Mouse (Mus musculus) heart, embryonic 13.5 days (tissue): ENCODE results near the gene Ucp2. TPM values are rescaled to one million over a fixed set of nuclear protein-coding genes. Genes with fewer than 3 reads are reported as not detected.

Source experiments
- ATAC-seq: fragments of 200-750 bp; cut with Nextera tagmentation; 2 replicates; pipeline ENCODE4 v1.8.0; 2017; ENCODE audit warnings: moderate TSS enrichment; ENCODE audit not compliant: insufficient number of reproducible peaks, low FRiP score, low TSS enrichment; ENCODE audit errors: extremely low read depth
- H3K27ac ChIP-seq: fragments of 300-500 bp; sonication (generic); replicated peaks from 2 replicates; pipeline ENCODE4 v1.5.1; 2015; ENCODE audit warnings: moderate library complexity, mild to moderate bottlenecking, inconsistent platforms
- H3K27me3 ChIP-seq: fragments of 300-500 bp; sonication (generic); replicated peaks from 2 replicates; pipeline ENCODE4 v1.6.1; 2015; ENCODE audit warnings: mild to moderate bottlenecking, inconsistent platforms
- H3K36me3 ChIP-seq: fragments of 300-500 bp; sonication (generic); 2 replicates; pipeline ENCODE4 v1.6.1; 2015; ENCODE audit warnings: mild to moderate bottlenecking, inconsistent platforms
- H3K4me1 ChIP-seq: fragments of 300-500 bp; sonication (generic); 2 replicates; pipeline ENCODE4 v1.6.1; 2015; ENCODE audit warnings: inconsistent platforms
- H3K4me2 ChIP-seq: fragments of 300-500 bp; sonication (generic); 2 replicates; pipeline ENCODE4 v1.6.1; 2015; ENCODE audit warnings: inconsistent platforms, mild to moderate bottlenecking, moderate library complexity
- H3K4me3 ChIP-seq: fragments of 300-500 bp; sonication (generic); 2 replicates; pipeline ENCODE4 v1.5.1; 2015; ENCODE audit warnings: moderate library complexity, mild to moderate bottlenecking, inconsistent platforms
- H3K9ac ChIP-seq: fragments of 300-500 bp; sonication (generic); 2 replicates; pipeline ENCODE4 v1.6.1; 2015; ENCODE audit warnings: inconsistent platforms, mild to moderate bottlenecking, moderate library complexity
- H3K9me3 ChIP-seq: fragments of 300-500 bp; sonication (generic); 2 replicates; pipeline ENCODE4 v1.6.1; 2016; ENCODE audit warnings: inconsistent platforms
- WGBS: fragments of 180-500 bp; shearing (Covaris S2); methylation state at CpG from one replicate; pipeline ENCODE4 v1.1.7; 2015; ENCODE audit warnings: mixed read lengths; 5-methylcytosine and 5-hydroxymethylcytosine counted together
- polyA plus RNA-seq: library from polyadenylated mRNA; unstranded; fragments of >200 nt; fragmentation: Nextera tagmentation; extraction: Ambion mirVana; gene quantifications from 2 replicates; pipeline ENCODE4 v1.2.1, GENCODE M21; 2015

The Ucp2 gene
- polyA plus RNA-seq, 1 experiment from 2014 or later, result 197 TPM

- H3K27me3 ChIP-seq, result no peaks in the 10 kb centered on the region
- H3K9me3 ChIP-seq, result no peaks in the 10 kb centered on the region
- H3K4me3 ChIP-seq, result peak within 1 kb of the TSS; percentile 65
- WGBS, result under 1% methylated on average over 33 of the region's 33 CpGs
- peak; percentile 95 for ATAC-seq
- H3K4me2 ChIP-seq, result peak within 1 kb of the TSS; percentile 82
- H3K9ac ChIP-seq, result peak within 1 kb of the TSS; percentile 84
- H3K27ac ChIP-seq, result peak within 1 kb of the TSS; percentile 82
- H3K4me1 ChIP-seq, result peaks cover 12% of the 10 kb centered on the region
- peaks cover 21% of the 10 kb centered on the region for H3K36me3 ChIP-seq
These were observed 43.8 kb downstream of the Ucp2 start, which contains the start of gene Coa4 for GRCm38 (mm10) chr7:100536804-100537518. TSS of gene Coa4 (plus strand) at chr7:100537071.

- H3K4me2 ChIP-seq, result peak overlapping the region; percentile 82
- no peaks in the 10 kb centered on the region for H3K9me3 ChIP-seq
- H3K4me1 ChIP-seq, result peaks cover 12% of the 10 kb centered on the region
- H3K36me3 ChIP-seq, result peaks cover 21% of the 10 kb centered on the region
- H3K9ac ChIP-seq, result peak overlapping the region; percentile 84
- peak overlapping the region; percentile 82; the same call in 1 of the 2 replicates for H3K27ac ChIP-seq
- H3K4me3 ChIP-seq, result peak overlapping the region; percentile 65
- 31% methylated on average over 7 of the region's 7 CpGs for WGBS
- no peak for ATAC-seq
- H3K27me3 ChIP-seq, result no peaks in the 10 kb centered on the region
These were observed 44.4 kb downstream of the Ucp2 start for GRCm38 (mm10) chr7:100537519-100537902.

- WGBS, result 90% methylated on average over 9 of the region's 9 CpGs
- Histone ChIP-seq H3K27me3 (no peaks in the 10 kb centered on the region), H3K4me3 (no peak overlapping the region), H3K4me2 (no peak overlapping the region), H3K9me3 (no peaks in the 10 kb centered on the region), H3K27ac (no peak overlapping the region), H3K4me1 (peaks cover 12% of the 10 kb centered on the region), H3K36me3 (peaks cover 21% of the 10 kb centered on the region), H3K9ac (no peak overlapping the region)
- no peak for ATAC-seq
These were observed 46.4 kb downstream of the Ucp2 start for GRCm38 (mm10) chr7:100539516-100539915.

GRCm38 (mm10) chr7:100544437-100544836 lies 51.3 kb downstream of the Ucp2 start:
- WGBS, result 46% methylated on average over 1 of the region's 1 CpGs

GRCm38 (mm10) chr7:100547631-100548030 lies 54.5 kb downstream of the Ucp2 start:
- no peaks in the 10 kb centered on the region for H3K27me3 ChIP-seq
- peak overlapping the region; percentile 21; the same call in 1 of the 2 replicates for H3K9ac ChIP-seq
- H3K9me3 ChIP-seq, result no peaks in the 10 kb centered on the region
- H3K27ac ChIP-seq, result peak overlapping the region; percentile 67
- peaks cover 42% of the 10 kb centered on the region for H3K36me3 ChIP-seq
- ATAC-seq, result no peak; the same call in 1 of the 2 replicates
- 17% methylated on average over 4 of the region's 4 CpGs for WGBS
- H3K4me3 ChIP-seq, result no peak overlapping the region
- no peak overlapping the region for H3K4me2 ChIP-seq
- H3K4me1 ChIP-seq, result peaks cover 36% of the 10 kb centered on the region

More at GRCm38 (mm10) chr7:100544437-100544836, 51.3 kb downstream of the Ucp2 start:
- Histone ChIP-seq H3K4me3 (no peak overlapping the region), H3K36me3 (peaks cover 35% of the 10 kb centered on the region), H3K4me1 (peaks cover 22% of the 10 kb centered on the region), H3K4me2 (no peak overlapping the region), H3K9ac (no peak overlapping the region), H3K27me3 (no peaks in the 10 kb centered on the region), H3K27ac (no peak overlapping the region), H3K9me3 (no peaks in the 10 kb centered on the region)
- no peak for ATAC-seq

- Histone ChIP-seq H3K4me1 (peaks cover 43% of the 10 kb centered on the region), H3K9me3 (no peaks in the 10 kb centered on the region), H3K4me3 (no peak overlapping the region), H3K9ac (no peak overlapping the region), H3K27me3 (no peaks in the 10 kb centered on the region), H3K36me3 (peaks cover 44% of the 10 kb centered on the region), H3K27ac (peak overlapping the region; percentile 80), H3K4me2 (no peak overlapping the region)
- 59% methylated on average over 3 of the region's 3 CpGs for WGBS
- no peak for ATAC-seq
These were observed 56.7 kb downstream of the Ucp2 start for GRCm38 (mm10) chr7:100549796-100550195.

GRCm38 (mm10) chr7:100550338-100551007 lies 57.3 kb downstream of the Ucp2 start:
- peak overlapping the region; percentile 80 for H3K27ac ChIP-seq

More at GRCm38 (mm10) chr7:100550338-100551007, 57.3 kb downstream of the Ucp2 start:
- Histone ChIP-seq H3K4me3 (no peak overlapping the region), H3K27me3 (no peaks in the 10 kb centered on the region), H3K36me3 (peaks cover 44% of the 10 kb centered on the region), H3K9me3 (no peaks in the 10 kb centered on the region), H3K9ac (no peak overlapping the region), H3K4me1 (peaks cover 49% of the 10 kb centered on the region), H3K4me2 (no peak overlapping the region)
- 43% methylated on average over 5 of the region's 5 CpGs for WGBS
- no peak for ATAC-seq

Other genes starting within 250 kb of the Ucp2 start
- 11.0 and 11.6 TPM in 2 replicates for gene P4ha3, start 207.8 kb upstream of the Ucp2 start, polyA plus RNA-seq
- 12.8 and 13.1 TPM in 2 replicates for gene C2cd3, start 121.1 kb upstream of the Ucp2 start, polyA plus RNA-seq
- 50.2 and 56.6 TPM in 2 replicates for gene Ppme1, start 121.0 kb upstream of the Ucp2 start, polyA plus RNA-seq
- 0.07 and 0.24 TPM in 2 replicates for gene Ucp3, start 20.3 kb upstream of the Ucp2 start, polyA plus RNA-seq
- gene Dnajb13, start 21.6 kb downstream of the Ucp2 start, polyA plus RNA-seq, result 0.19 and 0.29 TPM in 2 replicates
- gene Coa4, start 43.7 kb downstream of the Ucp2 start, polyA plus RNA-seq, result 23.0 and 23.1 TPM in 2 replicates
- 82.4 and 91.0 TPM in 2 replicates for gene Rab6a, start 114.1 kb downstream of the Ucp2 start, polyA plus RNA-seq
- gene Mrpl48, start 115.0 kb downstream of the Ucp2 start, polyA plus RNA-seq, result 76.8 and 83.0 TPM in 2 replicates
- gene Plekhb1, start 169.1 kb downstream of the Ucp2 start, polyA plus RNA-seq, result 1.8 and 2.4 TPM in 2 replicates
- 27.8 and 33.6 TPM in 2 replicates for gene Fam168a, start 213.3 kb downstream of the Ucp2 start, polyA plus RNA-seq